Mouse (Mus musculus) G1E-ER4 (cell line): Measurements from ENCODE around the gene Itpa. TPM values are rescaled to one million over a fixed set of nuclear protein-coding genes. Genes with fewer than 3 reads are reported as not detected.

Experiments
- GATA1 ChIP-seq: IDR thresholded peaks from one replicate; pipeline ENCODE4 v1.8.0; 2012; ENCODE audit warnings: low read length, inconsistent platforms
- polyA plus RNA-seq: library from polyadenylated mRNA; stranded (reverse); fragments of >175 nt; gene quantifications from 2 replicates; pipeline ENCODE4 v1.2.3, GENCODE M21; 2012

The Itpa gene
- polyA plus RNA-seq, 1 experiment = 6.5 TPM

DNA sequence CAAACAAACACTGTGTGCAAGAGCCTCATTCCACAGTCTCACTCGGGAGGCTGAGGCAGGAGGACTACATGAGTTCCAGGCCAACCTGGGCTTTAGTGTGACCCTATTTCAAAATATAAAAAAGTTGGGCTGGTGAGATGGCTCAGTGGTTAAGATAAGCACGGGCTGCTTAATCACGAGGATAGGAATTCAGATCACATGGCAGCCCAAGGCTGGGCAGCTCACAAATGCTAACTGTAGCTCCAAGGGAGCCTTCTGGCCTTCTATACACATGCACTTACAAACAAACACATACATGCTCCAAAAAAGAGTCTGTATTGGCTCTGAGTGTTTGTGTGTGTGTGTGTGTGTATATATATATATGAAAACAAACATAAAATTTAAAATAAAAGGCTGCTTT is 26.2 kb downstream of the Itpa start:
- no peak for TF ChIP-seq GATA1

DNA sequence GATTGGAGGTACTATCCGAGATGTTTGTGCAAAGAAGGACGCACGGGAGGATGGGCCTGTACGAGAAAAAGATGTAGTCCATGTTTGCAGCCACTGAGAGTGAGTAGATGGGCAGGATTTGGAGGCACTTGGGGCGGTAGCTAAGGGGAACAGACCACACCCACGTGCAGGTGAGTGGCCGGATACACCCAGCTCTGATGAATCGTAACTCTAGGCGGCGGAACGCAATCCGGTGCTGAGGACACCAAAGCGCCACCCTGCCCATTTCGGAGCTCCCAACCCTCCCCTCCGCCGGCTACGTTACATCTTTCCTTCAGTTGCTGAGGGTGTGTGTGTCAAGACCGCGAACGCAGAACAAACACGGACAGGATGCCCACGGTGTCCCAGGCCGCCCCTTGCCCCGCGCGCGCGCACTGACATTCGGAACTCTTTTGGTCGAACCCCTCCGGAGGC is 29.3 kb downstream of the Itpa start:
- TF ChIP-seq GATA1 = no peak

DNA sequence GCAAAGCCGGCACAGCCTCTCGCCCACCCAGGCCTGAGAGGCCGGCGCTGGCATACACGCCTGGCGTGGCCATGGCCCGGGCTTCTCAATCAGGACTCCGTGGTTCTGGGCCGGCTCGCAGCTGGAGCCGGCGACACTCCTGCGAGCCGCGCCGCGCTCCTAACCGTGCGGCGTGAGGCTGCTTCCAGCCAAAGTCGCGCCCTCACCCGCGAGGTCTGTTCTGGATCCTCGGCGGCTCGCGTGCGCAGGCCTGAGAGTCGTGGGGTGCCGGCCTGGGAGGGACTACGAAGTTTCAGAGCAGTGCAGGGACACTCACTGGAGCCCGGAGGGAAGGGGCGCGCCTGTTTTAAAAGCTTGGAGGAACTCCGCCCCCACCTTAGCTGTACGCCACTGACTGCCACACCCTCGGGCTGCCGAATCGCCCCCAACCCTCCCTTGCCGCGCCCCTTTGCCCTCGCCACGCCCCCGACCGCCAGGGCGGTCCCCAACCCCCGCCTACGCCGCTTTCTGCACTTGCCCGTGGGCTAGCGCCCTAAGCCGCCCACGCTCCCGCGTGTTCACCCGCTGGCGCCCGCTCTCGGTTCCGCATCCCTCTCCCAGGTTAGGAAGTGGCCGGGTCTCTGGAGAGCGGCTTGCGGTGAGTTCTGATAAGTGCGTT is 29.9 kb downstream of the Itpa start, which contains the start of gene Slc4a11:
Gene Slc4a11 (minus strand): TSS at position 367 of the 658 bp plus-strand sequence.
- no peak for TF ChIP-seq GATA1

DNA sequence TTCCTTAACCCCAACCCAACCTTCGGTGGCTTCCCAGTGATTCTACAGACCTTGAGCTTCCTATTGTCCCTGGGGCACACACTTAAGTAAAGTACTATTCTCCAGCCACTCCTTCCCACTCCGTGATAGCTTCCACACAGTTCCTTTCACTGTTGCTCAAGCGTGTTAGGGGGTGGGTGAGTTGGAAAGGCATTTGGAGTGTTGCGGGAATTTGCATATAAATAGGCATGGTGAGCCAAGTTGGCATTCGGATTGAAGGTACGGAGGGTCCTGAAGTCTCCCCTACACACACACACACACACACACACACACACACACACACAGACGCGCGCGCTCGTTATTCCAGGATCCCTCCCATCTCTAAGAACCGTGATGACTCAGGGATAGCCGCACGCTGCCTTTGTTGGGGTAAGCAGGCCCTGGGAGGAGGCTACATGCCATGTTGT is 30.4 kb downstream of the Itpa start:
- TF ChIP-seq GATA1 = no peak

DNA sequence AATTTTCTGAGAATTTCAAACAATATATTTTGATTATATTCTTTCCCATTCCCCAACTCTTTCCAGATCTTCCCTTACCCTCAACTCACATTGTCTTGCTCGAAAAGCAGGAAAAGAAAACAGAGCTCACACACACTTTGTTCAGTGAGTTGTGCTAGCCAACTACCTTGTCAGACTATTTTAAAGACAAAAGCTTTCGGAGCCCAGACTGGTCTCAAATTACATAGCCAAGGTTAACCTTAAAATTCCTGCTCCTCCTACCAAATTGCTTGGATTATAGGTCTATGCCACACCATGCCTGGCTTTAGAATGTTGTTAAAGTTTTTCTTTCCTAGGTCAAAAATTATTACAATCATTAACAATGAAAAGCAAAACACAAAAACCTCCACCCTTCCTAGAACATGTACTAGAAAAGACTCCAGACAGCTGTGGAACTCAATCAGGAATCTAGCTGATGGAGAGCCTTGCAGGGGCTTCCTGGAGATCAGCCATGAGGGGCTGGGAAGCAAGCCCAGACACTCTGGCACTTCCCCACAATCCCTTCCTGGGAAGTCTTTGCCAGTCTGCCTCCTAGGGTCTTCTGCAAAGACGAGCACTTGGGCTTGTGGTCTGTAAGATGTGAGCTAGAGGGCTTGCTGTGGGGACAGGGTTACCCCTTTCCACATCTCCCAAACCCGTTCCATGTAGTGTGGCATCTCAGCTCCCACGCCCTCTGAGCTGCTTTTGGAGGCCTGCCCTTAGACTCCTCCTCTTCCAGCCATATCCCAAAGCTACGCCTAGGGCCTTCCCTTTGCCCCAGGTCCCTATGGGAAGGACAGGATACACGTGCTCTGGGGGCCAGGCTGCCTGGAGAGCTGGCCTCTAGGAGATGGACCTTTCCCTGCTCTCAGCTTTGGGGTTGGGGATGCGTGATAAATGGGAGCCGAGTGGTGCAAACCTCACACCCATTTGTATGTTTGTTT is 36.9 kb downstream of the Itpa start:
- no peak for TF ChIP-seq GATA1

DNA sequence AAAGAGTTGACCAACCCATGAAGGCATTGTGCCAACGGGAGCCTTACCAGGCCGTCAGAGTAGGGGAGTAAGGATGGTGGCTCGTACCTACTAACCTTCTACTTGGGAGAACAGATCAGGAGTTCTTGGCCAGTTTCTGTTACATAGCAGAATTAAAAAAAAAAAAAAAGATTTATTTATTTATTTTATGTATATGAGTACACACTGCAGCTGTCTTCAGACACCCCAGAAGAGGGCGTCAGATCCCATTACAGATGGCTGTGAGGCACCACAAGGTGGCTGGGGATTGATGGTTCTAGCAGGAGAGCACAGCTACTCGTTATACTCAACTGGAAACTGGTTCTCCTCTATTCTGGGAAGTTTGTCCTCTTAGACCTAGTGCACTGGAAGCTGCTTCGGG is 37.8 kb downstream of the Itpa start:
- no peak for TF ChIP-seq GATA1

DNA sequence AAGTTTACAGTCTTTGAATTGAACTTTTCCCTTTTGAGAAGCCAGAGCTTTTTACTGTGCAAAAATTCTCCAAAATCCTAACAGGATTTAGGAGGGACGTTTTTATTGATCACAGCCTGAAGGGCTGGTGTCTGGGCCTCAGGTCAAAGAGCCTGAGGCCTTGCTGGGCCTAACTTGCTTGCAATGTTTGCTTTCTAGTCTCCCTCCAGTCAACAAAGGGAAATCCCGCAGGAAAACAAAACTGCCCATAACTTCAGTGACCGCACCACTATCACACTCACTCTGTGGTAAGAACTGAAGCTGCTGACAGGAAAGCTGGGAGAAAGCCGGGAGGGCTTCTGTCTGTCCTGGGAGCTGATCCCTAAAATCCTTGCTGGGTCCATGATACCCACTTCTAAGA is 39.2 kb downstream of the Itpa start:
- TF ChIP-seq GATA1 = no peak

DNA sequence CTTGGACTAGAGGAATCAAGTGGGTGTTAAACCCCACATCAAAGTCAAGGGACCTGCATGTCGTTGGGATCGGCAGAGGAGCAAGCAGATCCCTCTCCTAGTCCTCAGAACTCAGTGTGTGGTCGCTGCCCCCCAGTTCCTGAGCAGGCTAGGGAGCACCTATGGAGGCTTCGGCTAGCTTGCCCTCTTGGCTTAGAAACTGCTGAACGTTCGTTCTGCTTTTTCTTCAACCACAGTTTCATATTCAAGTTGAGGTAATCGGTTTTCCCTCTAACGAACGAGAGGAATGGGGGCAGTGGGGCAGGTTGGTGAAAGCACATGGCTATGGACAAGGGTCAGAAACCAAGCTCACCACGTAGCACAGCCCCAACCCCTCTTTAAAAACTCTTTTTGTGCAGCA is 39.6 kb downstream of the Itpa start:
- TF ChIP-seq GATA1 = no peak

DNA sequence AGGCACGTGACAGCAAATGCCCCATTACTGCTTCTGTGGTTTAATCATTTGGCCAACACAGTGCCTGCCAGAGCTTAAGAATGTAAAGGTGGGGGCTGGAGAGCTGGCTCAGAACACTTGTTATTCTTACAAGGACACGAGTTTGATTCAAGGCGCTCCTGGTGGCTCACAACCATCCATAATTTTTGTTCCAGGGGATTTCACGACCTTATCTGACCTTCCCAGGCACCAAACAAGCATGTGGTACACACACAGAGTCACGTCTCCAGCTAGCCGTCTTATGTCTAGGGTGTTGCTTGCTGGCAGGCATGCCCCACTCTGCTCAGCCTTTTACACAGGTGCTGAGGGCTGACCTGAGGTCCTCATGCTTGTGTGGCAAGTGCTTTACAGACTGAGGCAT is 50.5 kb downstream of the Itpa start:
- no peak for TF ChIP-seq GATA1

DNA sequence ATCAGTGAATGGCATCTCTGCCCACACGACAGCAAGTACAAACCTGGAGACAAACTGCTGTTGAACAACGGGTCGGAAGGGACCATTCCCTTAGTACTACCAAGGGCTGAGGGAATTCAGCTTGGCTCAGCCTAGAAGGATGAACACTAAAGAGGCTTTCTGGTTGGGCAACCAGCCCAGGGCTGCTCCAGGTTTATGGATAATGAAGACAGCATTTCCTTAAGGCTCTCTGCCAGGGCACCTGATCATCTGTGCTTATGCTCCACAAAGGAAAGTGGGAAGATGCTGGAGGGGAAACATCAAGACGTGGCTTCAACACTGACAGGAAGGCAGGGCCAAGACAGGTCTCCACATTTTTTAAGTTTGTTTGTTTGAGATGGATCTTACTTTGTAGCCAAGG is 57.0 kb downstream of the Itpa start:
- TF ChIP-seq GATA1 = no peak

DNA sequence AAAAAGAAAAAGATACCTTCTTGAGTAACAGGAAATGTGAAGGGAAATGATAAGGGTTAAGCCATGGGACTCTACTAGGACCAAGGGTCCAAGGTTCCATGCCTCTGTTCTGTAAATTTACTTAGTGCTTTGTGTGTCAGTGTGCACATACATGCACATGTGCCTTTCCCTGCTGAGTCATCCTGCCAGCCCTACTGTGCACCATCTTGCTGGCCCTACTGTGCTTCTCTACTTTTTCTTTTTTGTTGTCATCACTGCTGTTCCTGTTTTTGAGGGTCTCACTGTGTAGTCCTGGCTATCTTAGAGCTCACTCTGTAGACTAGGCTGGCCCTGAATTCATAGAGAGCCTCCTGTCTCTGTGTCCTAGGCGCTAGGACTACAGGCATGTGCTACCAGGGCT is 60.3 kb downstream of the Itpa start:
- TF ChIP-seq GATA1 = no peak

DNA sequence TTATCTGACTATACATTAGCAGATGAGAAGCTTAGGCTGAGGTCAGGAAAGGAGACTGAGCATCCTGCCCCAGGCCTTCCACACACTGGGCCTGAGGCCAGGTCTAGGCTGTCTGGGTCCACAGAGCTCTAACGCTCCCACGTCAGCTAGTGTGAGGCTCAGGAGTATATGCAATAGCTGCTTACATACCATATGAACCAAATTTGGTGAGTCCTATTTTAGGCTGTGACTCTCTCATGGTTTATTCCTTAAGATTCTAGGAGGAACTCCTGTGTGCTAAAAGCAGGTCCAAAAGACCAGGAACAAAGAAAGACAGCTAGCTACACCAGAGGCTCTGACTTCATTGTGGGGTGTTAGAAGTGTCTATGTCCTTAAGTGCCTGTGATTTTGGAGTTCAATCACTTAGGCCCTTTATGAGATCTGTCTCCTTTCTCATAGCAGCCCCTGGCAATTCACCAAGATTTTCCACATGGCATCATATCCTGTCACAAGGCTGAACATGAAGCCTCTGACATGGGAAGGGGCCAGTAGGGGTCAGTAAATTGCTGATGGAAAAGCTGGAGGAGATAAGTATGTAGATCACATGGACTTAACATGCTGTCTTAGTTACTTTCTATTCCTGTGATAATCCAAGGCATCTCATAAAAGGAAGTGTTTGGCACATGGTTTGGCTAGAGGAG is 61.6 kb downstream of the Itpa start:
- no peak for TF ChIP-seq GATA1

DNA sequence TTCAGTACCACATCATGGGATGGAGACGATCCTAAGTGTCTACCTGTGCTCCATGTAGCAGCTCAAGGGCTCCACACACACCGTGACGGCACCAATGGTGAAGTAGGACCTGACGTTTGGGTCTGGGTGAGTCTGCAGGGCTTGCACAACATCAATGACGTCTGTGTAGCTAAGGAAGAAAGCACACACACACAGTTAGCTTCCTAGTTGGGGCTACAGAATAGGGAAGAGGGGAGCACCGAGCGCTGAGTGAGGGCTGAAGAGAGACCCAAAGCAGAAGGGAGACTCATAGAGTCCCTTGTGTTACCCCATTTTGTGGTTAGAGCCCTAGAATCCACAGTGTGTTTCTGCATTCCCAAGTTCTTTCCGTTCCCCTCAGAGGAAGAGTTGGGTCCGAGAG is 63.3 kb downstream of the Itpa start:
- no peak for TF ChIP-seq GATA1

Other genes starting within 250 kb of the Itpa start
- gene Vps16, start 243.3 kb upstream of the Itpa start, polyA plus RNA-seq = 18.5 and 20.6 TPM in 2 replicates
- gene Pced1a, start 242.9 kb upstream of the Itpa start, polyA plus RNA-seq = 15.1 and 17.7 TPM in 2 replicates
- 20.5 and 22.9 TPM in 2 replicates for gene Ptpra, start 217.3 kb upstream of the Itpa start, polyA plus RNA-seq
- gene Mrps26, start 103.9 kb upstream of the Itpa start, polyA plus RNA-seq = 166 and 212 TPM in 2 replicates
- not detected in 2 replicates for gene Oxt, start 91.4 kb upstream of the Itpa start, polyA plus RNA-seq
- not detected in 2 replicates for gene Avp, start 85.1 kb upstream of the Itpa start, polyA plus RNA-seq
- gene Fastkd5, start 37.6 kb upstream of the Itpa start, polyA plus RNA-seq = 1.1 TPM in 2 replicates
- gene Ubox5, start 37.6 kb upstream of the Itpa start, polyA plus RNA-seq = 2.7 and 3.5 TPM in 2 replicates
- 1.6 and 1.9 TPM in 2 replicates for gene Lzts3, start 24.8 kb upstream of the Itpa start, polyA plus RNA-seq
- 90.1 and 112 TPM in 2 replicates for gene Ddrgk1, start 3.0 kb upstream of the Itpa start, polyA plus RNA-seq
- gene Slc4a11, start 29.9 kb downstream of the Itpa start, polyA plus RNA-seq = 0.02 TPM in 1 of 2 replicates, not detected in the other
- 3.3 and 5.2 TPM in 2 replicates for gene 4930402H24Rik, start 238.8 kb downstream of the Itpa start, polyA plus RNA-seq
- gene Atrn, start 238.9 kb downstream of the Itpa start, polyA plus RNA-seq = 2.4 and 2.8 TPM in 2 replicates